Mouse (Mus musculus) intestine, postnatal 0 days (tissue): ENCODE results near the gene Pycr1. TPM values are rescaled to one million over a fixed set of nuclear protein-coding genes. Genes with fewer than 3 reads are reported as not detected.

ENCODE experiments used
- ATAC-seq: fragments of 200-750 bp; cut with Nextera tagmentation; 2 replicates; pipeline ENCODE4 v1.8.0; 2017; ENCODE audit warnings: mild to moderate bottlenecking, moderate TSS enrichment, moderate library complexity
- H3K27ac ChIP-seq: fragments of 300-500 bp; sonication (generic); 2 replicates; pipeline ENCODE4 v1.5.1; 2014; ENCODE audit warnings: mild to moderate bottlenecking, low read depth, low read length, moderate library complexity
- H3K27me3 ChIP-seq: fragments of 300-500 bp; sonication (generic); replicated peaks from 2 replicates; pipeline ENCODE4 v1.6.1; 2014; ENCODE audit warnings: low read length, mixed read lengths; ENCODE audit not compliant: control insufficient read depth, insufficient read depth
- H3K36me3 ChIP-seq: fragments of 300-500 bp; sonication (generic); 2 replicates; pipeline ENCODE4 v1.6.1; 2014; ENCODE audit warnings: mild to moderate bottlenecking, moderate library complexity; ENCODE audit not compliant: control insufficient read depth, insufficient read depth
- H3K4me1 ChIP-seq: fragments of 300-500 bp; sonication (generic); replicated peaks from 2 replicates; pipeline ENCODE4 v1.6.1; 2014; ENCODE audit warnings: antibody characterized with exemption, low read length, mixed read lengths; ENCODE audit not compliant: control insufficient read depth, insufficient read depth
- H3K4me2 ChIP-seq: fragments of 300-500 bp; sonication (generic); replicated peaks from 2 replicates; pipeline ENCODE4 v1.6.1; 2014; ENCODE audit warnings: low read depth, mild to moderate bottlenecking, moderate library complexity
- H3K4me3 ChIP-seq: fragments of 300-500 bp; sonication (generic); 2 replicates; pipeline ENCODE4 v1.5.1; 2014; ENCODE audit warnings: low read depth, low read length
- H3K9ac ChIP-seq: fragments of 300-500 bp; sonication (generic); 2 replicates; pipeline ENCODE4 v1.6.1; 2014; ENCODE audit warnings: mild to moderate bottlenecking, low read depth, low read length
- H3K9me3 ChIP-seq: fragments of 300-500 bp; sonication (generic); 2 replicates; pipeline ENCODE4 v1.6.1; 2016; ENCODE audit warnings: mixed run types; ENCODE audit not compliant: control insufficient read depth
- CTCF ChIP-seq: sonication (generic); IDR thresholded peaks from 2 replicates; pipeline ENCODE4 v1.5.1; 2016; ENCODE audit warnings: low read depth, mild to moderate bottlenecking, control low read depth, antibody characterized with exemption, moderate library complexity
- WGBS: fragments of 180-500 bp; shearing (Covaris S2); extraction: QIAGEN DNeasy Blood & Tissue Kit; methylation state at CpG from one replicate; pipeline ENCODE4 v1.1.7; 2014; 5-methylcytosine and 5-hydroxymethylcytosine counted together
- polyA plus RNA-seq: library from polyadenylated mRNA; unstranded; fragments of >200 nt; fragmentation: Nextera tagmentation; extraction: Ambion mirVana; gene quantifications from 2 replicates; pipeline ENCODE4 v1.2.1, GENCODE M21; 2015

Pycr1 gene
- polyA plus RNA-seq, 1 experiment from 2014 or later: 6.5 TPM

- H3K4me3 ChIP-seq: peak within 1 kb of the TSS; percentile 67
- H3K27ac ChIP-seq: peak within 1 kb of the TSS; percentile 87
- peaks cover 8% of the 10 kb centered on the region; the same call in 1 of the 2 replicates for H3K4me1 ChIP-seq
- WGBS: under 1% methylated on average over 80 of the region's 83 CpGs
- no peak for TF ChIP-seq CTCF
- peaks cover 9% of the 10 kb centered on the region; the same call in 1 of the 2 replicates for H3K36me3 ChIP-seq
- peak within 1 kb of the TSS; percentile 75 for H3K9ac ChIP-seq
- peak; percentile 95 for ATAC-seq
- H3K9me3 ChIP-seq: no peaks in the 10 kb centered on the region
- H3K4me2 ChIP-seq: peak within 1 kb of the TSS; percentile 80
- no peaks in the 10 kb centered on the region for H3K27me3 ChIP-seq
Measured at GRCm38 (mm10) chr11:120672687-120673593, 29.4 kb upstream of the Pycr1 start, which contains the start of gene Aspscr1. Aspscr1 (plus strand) TSS chr11:120672973.

- 16% methylated on average over 3 of the region's 3 CpGs for WGBS
Measured at GRCm38 (mm10) chr11:120666617-120667016, 23.0 kb upstream of the Pycr1 start.

GRCm38 (mm10) chr11:120665406-120665805, 21.8 kb upstream of the Pycr1 start:
- Histone ChIP-seq H3K4me3 (no peak overlapping the region), H3K27ac (no peak overlapping the region), H3K9me3 (no peaks in the 10 kb centered on the region), H3K4me2 (no peak overlapping the region), H3K4me1 (peaks cover 2% of the 10 kb centered on the region), H3K36me3 (no peaks in the 10 kb centered on the region), H3K9ac (no peak overlapping the region), H3K27me3 (peaks cover 33% of the 10 kb centered on the region)
- 71% methylated on average over 3 of the region's 3 CpGs for WGBS
- no peak for ATAC-seq
- no peak for TF ChIP-seq CTCF

More at GRCm38 (mm10) chr11:120666617-120667016, 23.0 kb upstream of the Pycr1 start:
- TF ChIP-seq CTCF: no peak
- Histone ChIP-seq H3K36me3 (no peaks in the 10 kb centered on the region), H3K27me3 (peaks cover 21% of the 10 kb centered on the region), H3K4me2 (no peak overlapping the region), H3K27ac (no peak overlapping the region), H3K4me1 (no peaks in the 10 kb centered on the region), H3K9ac (no peak overlapping the region), H3K4me3 (no peak overlapping the region), H3K9me3 (no peaks in the 10 kb centered on the region)
- ATAC-seq: no peak

- Histone ChIP-seq H3K4me1 (peaks cover 8% of the 10 kb centered on the region), H3K27me3 (peaks cover 50% of the 10 kb centered on the region), H3K4me2 (no peak overlapping the region), H3K4me3 (no peak overlapping the region), H3K36me3 (no peaks in the 10 kb centered on the region), H3K9me3 (no peaks in the 10 kb centered on the region), H3K27ac (no peak overlapping the region), H3K9ac (no peak overlapping the region)
- 64% methylated on average over 5 of the region's 5 CpGs for WGBS
- no peak for TF ChIP-seq CTCF
- no peak for ATAC-seq
Measured at GRCm38 (mm10) chr11:120663714-120664113, 20.1 kb upstream of the Pycr1 start.

- Histone ChIP-seq H3K36me3 (no peaks in the 10 kb centered on the region), H3K4me3 (no peak overlapping the region), H3K27ac (no peak overlapping the region), H3K27me3 (peaks cover 59% of the 10 kb centered on the region), H3K9ac (no peak overlapping the region), H3K4me1 (peaks cover 8% of the 10 kb centered on the region), H3K4me2 (no peak overlapping the region), H3K9me3 (no peaks in the 10 kb centered on the region)
- 78% methylated on average over 6 of the region's 6 CpGs for WGBS
- ATAC-seq: no peak
- no peak for TF ChIP-seq CTCF
Measured at GRCm38 (mm10) chr11:120662759-120663158, 19.2 kb upstream of the Pycr1 start.

GRCm38 (mm10) chr11:120661076-120661460, 17.5 kb upstream of the Pycr1 start, which contains the start of gene Notum:
Notum (minus strand) TSS chr11:120661175.
- TF ChIP-seq CTCF: no peak
- H3K9ac ChIP-seq: peak within 1 kb of the TSS; percentile 31; the same call in 1 of the 2 replicates
- H3K27ac ChIP-seq: no peak within 1 kb of the TSS
- no peaks in the 10 kb centered on the region for H3K36me3 ChIP-seq
- ATAC-seq: no peak
- H3K9me3 ChIP-seq: no peaks in the 10 kb centered on the region
- WGBS: under 1% methylated on average over 35 of the region's 35 CpGs
- peak within 1 kb of the TSS; percentile 81 for H3K4me2 ChIP-seq
- H3K4me1 ChIP-seq: peaks cover 8% of the 10 kb centered on the region
- peak within 1 kb of the TSS; percentile 42 for H3K4me3 ChIP-seq
- peaks cover 73% of the 10 kb centered on the region for H3K27me3 ChIP-seq
